Mouse (Mus musculus): Measurements from ENCODE around the gene Kcnh2.

DNA sequence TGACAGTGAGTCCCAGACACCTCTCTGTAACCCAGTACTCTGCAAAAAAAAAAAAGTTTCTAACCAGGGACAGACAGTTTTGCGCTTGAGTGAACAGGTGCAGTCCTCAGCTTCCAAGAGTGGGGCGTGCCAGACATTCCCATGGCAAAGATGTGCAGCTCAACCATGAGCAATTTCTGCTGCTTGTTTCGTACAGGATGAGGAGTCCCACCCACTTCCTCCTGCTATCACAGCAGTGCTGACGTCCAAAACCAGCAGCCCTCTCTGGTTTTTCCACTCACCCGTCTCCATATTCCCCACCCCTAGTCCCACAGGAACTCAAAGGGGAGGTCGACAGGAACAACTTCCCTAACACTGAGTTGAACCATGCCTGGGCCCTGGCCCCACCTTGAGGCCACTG lies 33.0 kb upstream of the Kcnh2 start:
- TF ChIP-seq RAD21 (IDR thresholded peaks at IDR 0.05; ENCODE audit: low read depth, low read length) = no peak
- no peak for TF ChIP-seq ETS1 (IDR thresholded peaks at IDR 0.05; ENCODE audit: low read depth, low read length)
- no peak for TF ChIP-seq POLR2A (IDR thresholded peaks at IDR 0.05; ENCODE audit: control insufficient read depth in 1 of 2, insufficient read depth in 1 of 2, low read depth in 1 of 2, low read length in 2 of 2, poor library complexity in 1 of 2)
- no peak for TF ChIP-seq CTCF (IDR thresholded peaks at IDR 0.05 in 2 of 3, conservative IDR thresholded peaks at IDR 0.05 in 1 of 3; ENCODE audit: control insufficient read depth in 1 of 3, insufficient read depth in 1 of 3, low read depth in 2 of 3, low read length in 3 of 3, poor library complexity in 1 of 3, severe bottlenecking in 1 of 3)
